Mouse (Mus musculus): ENCODE results near the gene Ttc28.

DNA sequence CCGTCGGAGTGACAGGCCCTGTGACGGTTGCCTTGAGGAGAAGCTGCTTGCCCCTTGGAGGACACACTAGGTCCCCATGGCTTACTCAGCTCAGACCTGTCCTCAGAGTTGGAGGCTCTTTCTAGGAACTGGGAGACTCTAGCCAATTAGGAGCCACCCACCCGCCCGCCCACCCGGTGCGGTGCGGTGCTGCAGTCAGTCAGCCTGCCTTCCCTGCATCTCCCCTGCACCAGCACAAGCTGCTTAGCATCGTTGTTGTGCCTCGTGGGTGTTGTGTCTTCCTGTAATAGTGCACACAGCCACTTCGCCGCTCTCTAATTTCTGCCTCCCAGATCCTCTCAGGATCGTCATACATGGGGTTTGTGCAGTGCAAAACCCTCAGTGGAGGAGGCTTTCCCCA is 335.3 kb downstream of the Ttc28 start:
- TF ChIP-seq CTCF (IDR thresholded peaks at IDR 0.05; ENCODE audit: extremely low read depth, insufficient read depth, insufficient read length, insufficient replicate concordance) (no peak), POLR2A (IDR thresholded peaks at IDR 0.05; ENCODE audit: low read depth, low read length) (no peak)

All from spleen, adult 2 months (tissue).